Mouse (Mus musculus) liver, embryonic 15.5 days (tissue): ENCODE results near the gene Cdc6. TPM values are rescaled to one million over a fixed set of nuclear protein-coding genes. Genes with fewer than 3 reads are reported as not detected.
"Not testable (repeated sequence)": the region's sequence is repeated elsewhere in the genome, so short reads cannot be mapped to it uniquely, and the experiment has no call there.

Experiments
- ATAC-seq: fragments of 200-750 bp; cut with Nextera tagmentation; 2 replicates; pipeline ENCODE4 v1.8.0; 2017; ENCODE audit warnings: moderate number of reproducible peaks, mild to moderate bottlenecking, moderate library complexity; ENCODE audit not compliant: insufficient read depth
- H3K27ac ChIP-seq: fragments of 300-500 bp; sonication (generic); replicated peaks from 2 replicates; pipeline ENCODE4 v1.5.1; 2015; ENCODE audit warnings: mild to moderate bottlenecking, inconsistent platforms
- H3K27me3 ChIP-seq: fragments of 300-500 bp; sonication (generic); 2 replicates; pipeline ENCODE4 v1.6.1; 2015; ENCODE audit warnings: mild to moderate bottlenecking, inconsistent platforms
- H3K36me3 ChIP-seq: fragments of 300-500 bp; sonication (generic); replicated peaks from 2 replicates; pipeline ENCODE4 v1.6.1; 2015; ENCODE audit warnings: moderate library complexity, mild to moderate bottlenecking, inconsistent platforms
- H3K4me1 ChIP-seq: fragments of 300-500 bp; sonication (generic); replicated peaks from 2 replicates; pipeline ENCODE4 v1.6.1; 2015; ENCODE audit warnings: inconsistent platforms
- H3K4me2 ChIP-seq: fragments of 300-500 bp; sonication (generic); 2 replicates; pipeline ENCODE4 v1.6.1; 2015; ENCODE audit warnings: moderate library complexity, mild to moderate bottlenecking, inconsistent platforms
- H3K4me3 ChIP-seq: fragments of 300-500 bp; sonication (generic); replicated peaks from 2 replicates; pipeline ENCODE4 v1.5.1; 2015; ENCODE audit warnings: mild to moderate bottlenecking, inconsistent platforms
- H3K9ac ChIP-seq: fragments of 300-500 bp; sonication (generic); 2 replicates; pipeline ENCODE4 v1.6.1; 2015; ENCODE audit warnings: moderate library complexity, mild to moderate bottlenecking, inconsistent platforms
- H3K9me3 ChIP-seq: fragments of 300-500 bp; sonication (generic); replicated peaks from 2 replicates; pipeline ENCODE4 v1.6.1; 2016; ENCODE audit warnings: inconsistent platforms
- WGBS: fragments of 180-500 bp; shearing (Covaris S2); methylation state at CpG from one replicate; pipeline ENCODE4 v1.1.7; 2015; ENCODE audit warnings: mixed read lengths; ENCODE audit not compliant: insufficient replicate concordance; 5-methylcytosine and 5-hydroxymethylcytosine counted together
- polyA plus RNA-seq: library from polyadenylated mRNA; unstranded; fragments of >200 nt; fragmentation: Nextera tagmentation; extraction: Ambion mirVana; gene quantifications from 2 replicates; pipeline ENCODE4 v1.2.1, GENCODE M21; 2015

Cdc6 gene
- polyA plus RNA-seq, 1 experiment from 2014 or later, result 58.0 TPM

DNA sequence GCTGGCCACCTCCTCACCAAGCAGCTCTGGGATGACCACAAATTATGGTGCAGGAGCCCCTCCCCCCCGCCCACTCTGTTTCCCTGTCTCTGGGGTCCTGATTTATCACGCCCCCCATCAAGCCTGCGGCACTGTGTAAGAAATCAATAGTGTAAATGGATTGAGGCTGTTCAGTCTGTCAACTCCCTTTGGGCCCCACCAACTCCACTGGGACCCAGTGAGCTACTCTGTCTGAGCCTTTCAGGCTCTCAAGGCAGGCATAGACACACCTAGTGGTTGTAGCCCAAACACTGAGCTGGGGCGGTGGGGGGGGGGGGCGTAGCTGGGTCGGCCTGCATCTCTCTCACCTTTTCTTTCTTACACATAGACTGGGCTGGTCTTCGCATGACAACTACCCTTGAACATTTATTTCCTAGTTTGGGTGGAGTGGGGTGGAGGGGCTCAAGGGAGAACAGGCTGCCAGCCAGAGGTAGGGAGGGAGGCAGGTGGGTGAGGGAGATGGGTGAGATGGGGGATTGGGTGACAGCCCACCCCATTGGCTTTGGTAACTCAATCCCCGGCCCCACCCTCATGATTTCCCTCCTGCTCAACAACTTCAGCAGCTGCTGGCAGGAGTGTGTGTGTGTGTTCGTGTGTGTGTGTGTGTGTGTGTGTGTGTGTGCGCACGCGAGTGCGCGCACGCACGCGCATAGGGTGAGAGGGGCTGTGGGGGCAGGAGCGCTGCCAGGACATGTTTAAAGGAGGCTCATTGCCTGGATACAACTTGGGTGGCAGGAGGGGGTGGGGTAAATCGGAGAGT is 24.9 kb downstream of the Cdc6 start:
- Histone ChIP-seq H3K4me2 (no peak overlapping the region), H3K36me3 (no peaks in the 10 kb centered on the region), H3K9ac (no peak overlapping the region), H3K27me3 (peaks cover 100% of the 10 kb centered on the region), H3K9me3 (no peaks in the 10 kb centered on the region), H3K4me1 (peaks cover 69% of the 10 kb centered on the region), H3K27ac (no peak overlapping the region), H3K4me3 (no peak overlapping the region)
- WGBS, result 33% methylated on average over 19 of the region's 19 CpGs
- no peak for ATAC-seq

- no peaks in the 10 kb centered on the region for H3K36me3 ChIP-seq
- H3K9me3 ChIP-seq, result no peaks in the 10 kb centered on the region
- no peak overlapping the region for H3K9ac ChIP-seq
- H3K27me3 ChIP-seq, result peaks cover 100% of the 10 kb centered on the region
- peaks cover 69% of the 10 kb centered on the region for H3K4me1 ChIP-seq
- no peak overlapping the region for H3K27ac ChIP-seq
- H3K4me2 ChIP-seq, result no peak overlapping the region
- H3K4me3 ChIP-seq, result no peak overlapping the region
- no peak for ATAC-seq
- WGBS, result 39% methylated on average over 9 of the region's 9 CpGs
Measured at GRCm38 (mm10) chr11:98933151-98933550, 25.6 kb downstream of the Cdc6 start.

DNA sequence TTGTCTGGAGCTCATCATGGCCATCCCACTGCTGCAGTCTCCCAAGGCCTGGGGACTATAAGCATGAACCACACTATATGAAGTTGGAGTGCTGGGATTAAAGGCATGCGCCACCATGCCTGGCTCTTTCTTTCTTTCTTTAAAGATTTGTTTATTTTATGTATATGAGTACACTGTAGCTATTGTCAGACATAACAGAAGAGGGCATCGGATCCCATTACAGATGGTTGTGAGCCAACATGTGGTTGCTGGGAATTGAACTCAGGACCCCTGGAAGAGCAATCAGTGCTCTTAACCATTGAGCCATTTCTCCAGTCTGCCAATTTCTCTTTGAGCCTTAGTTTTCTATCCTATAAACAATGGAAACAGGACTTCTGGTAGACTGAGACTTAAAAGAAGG is 26.2 kb downstream of the Cdc6 start:
- not testable (repeated sequence) for H3K36me3 ChIP-seq, H3K9ac ChIP-seq, H3K9me3 ChIP-seq, H3K4me2 ChIP-seq, H3K27ac ChIP-seq, H3K4me3 ChIP-seq, ATAC-seq
- WGBS, result 76% methylated on average over 2 of the region's 2 CpGs
- Histone ChIP-seq H3K27me3 (peaks cover 100% of the 10 kb centered on the region), H3K4me1 (peaks cover 69% of the 10 kb centered on the region)

- peaks cover 100% of the 10 kb centered on the region for H3K27me3 ChIP-seq
- peaks cover 71% of the 10 kb centered on the region for H3K4me1 ChIP-seq
- no peak overlapping the region for H3K4me2 ChIP-seq
- ATAC-seq, result no peak
- H3K4me3 ChIP-seq, result no peak overlapping the region
- 65% methylated on average over 3 of the region's 3 CpGs for WGBS
- H3K9ac ChIP-seq, result no peak overlapping the region
- no peaks in the 10 kb centered on the region for H3K9me3 ChIP-seq
- H3K27ac ChIP-seq, result no peak overlapping the region
- H3K36me3 ChIP-seq, result no peaks in the 10 kb centered on the region
Measured at GRCm38 (mm10) chr11:98934367-98934766, 26.8 kb downstream of the Cdc6 start.

DNA sequence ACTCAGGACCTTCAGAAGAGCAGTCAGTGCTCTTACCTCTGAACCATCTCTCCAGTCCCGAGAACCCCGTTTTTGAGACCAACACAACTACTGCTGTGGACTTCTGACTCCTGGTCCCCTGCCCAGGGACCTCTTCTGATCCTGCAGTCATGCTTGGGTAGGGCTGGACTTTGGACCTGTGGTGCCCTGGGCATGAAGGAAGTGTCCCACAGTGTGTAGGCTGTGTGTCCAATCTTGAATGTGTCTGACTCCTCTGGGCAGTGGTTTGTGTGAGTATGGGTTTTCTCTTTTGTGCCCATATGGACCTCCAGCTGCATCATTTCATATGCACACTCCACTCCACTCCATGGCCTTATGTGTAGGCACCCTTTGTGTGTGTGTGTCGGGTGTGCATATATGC is 27.5 kb downstream of the Cdc6 start:
- Histone ChIP-seq H3K27ac (no peak overlapping the region), H3K4me3 (no peak overlapping the region), H3K9ac (no peak overlapping the region), H3K4me1 (peaks cover 73% of the 10 kb centered on the region), H3K27me3 (peaks cover 100% of the 10 kb centered on the region), H3K4me2 (no peak overlapping the region), H3K36me3 (no peaks in the 10 kb centered on the region), H3K9me3 (no peaks in the 10 kb centered on the region)
- 61% methylated on average over 3 of the region's 3 CpGs for WGBS
- ATAC-seq, result no peak

GRCm38 (mm10) chr11:98936170-98936569 is 28.6 kb downstream of the Cdc6 start:
- WGBS, result 3% methylated on average over 29 of the region's 29 CpGs
- no peak for ATAC-seq
- H3K27ac ChIP-seq, result 0 out of 2 replicates have a peak overlapping the region, but pooled peaks have one; percentile 19

DNA sequence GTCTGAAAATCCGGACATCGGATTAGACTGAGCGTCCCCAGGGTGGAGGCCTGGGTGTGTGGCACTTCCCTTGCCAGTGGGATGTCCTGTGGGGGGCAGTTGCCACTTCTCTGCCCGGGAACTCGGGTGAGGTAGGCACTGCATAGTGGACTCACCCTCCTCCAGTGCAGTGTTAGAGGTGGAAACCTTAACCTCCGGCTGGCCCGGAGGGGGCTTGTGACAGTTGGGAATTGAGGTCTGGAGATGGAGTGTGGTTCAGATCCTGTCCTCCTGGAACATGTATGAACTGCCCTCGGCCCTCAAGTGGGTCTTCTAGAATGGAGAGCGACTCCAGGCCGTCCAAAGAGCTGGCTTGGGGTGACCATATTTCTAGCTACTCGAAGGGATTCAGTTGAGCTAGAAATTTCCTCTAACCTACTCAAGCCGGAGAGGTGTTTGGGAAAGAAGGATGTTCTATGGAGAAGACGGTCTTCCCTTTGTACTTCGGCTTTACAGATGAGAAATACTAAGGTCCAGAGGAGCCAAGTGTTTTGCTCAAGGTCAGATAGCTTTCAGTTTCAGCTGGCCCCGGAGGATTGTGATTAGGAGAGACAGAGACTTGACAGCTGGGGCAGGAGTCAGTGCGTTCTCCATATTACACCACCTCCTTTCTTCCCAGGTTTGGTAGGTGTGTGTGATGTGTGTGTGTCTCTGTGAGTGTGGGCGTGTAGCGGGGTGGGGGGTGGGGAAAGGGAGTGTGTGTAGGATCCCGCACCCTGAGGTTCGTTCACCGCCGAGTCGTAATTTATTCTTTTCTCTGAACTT is 29.2 kb downstream of the Cdc6 start:
- Histone ChIP-seq H3K4me1 (peaks cover 75% of the 10 kb centered on the region), H3K4me2 (peak overlapping the region; percentile 88), H3K27me3 (peaks cover 93% of the 10 kb centered on the region), H3K4me3 (peak overlapping the region; percentile 63), H3K9me3 (no peaks in the 10 kb centered on the region), H3K36me3 (no peaks in the 10 kb centered on the region), H3K9ac (0 out of 2 replicates have a peak overlapping the region, but pooled peaks have one; percentile 57), H3K27ac (peak overlapping the region; percentile 19; the same call in 1 of the 2 replicates)
- peak; percentile 32 for ATAC-seq
- WGBS, result 6% methylated on average over 23 of the region's 23 CpGs

More at GRCm38 (mm10) chr11:98936170-98936569, 28.6 kb downstream of the Cdc6 start:
- Histone ChIP-seq H3K9ac (no peak overlapping the region), H3K4me3 (peak overlapping the region; percentile 63), H3K4me2 (peak overlapping the region; percentile 88), H3K27me3 (peaks cover 99% of the 10 kb centered on the region), H3K9me3 (no peaks in the 10 kb centered on the region), H3K36me3 (no peaks in the 10 kb centered on the region), H3K4me1 (peaks cover 74% of the 10 kb centered on the region)

DNA sequence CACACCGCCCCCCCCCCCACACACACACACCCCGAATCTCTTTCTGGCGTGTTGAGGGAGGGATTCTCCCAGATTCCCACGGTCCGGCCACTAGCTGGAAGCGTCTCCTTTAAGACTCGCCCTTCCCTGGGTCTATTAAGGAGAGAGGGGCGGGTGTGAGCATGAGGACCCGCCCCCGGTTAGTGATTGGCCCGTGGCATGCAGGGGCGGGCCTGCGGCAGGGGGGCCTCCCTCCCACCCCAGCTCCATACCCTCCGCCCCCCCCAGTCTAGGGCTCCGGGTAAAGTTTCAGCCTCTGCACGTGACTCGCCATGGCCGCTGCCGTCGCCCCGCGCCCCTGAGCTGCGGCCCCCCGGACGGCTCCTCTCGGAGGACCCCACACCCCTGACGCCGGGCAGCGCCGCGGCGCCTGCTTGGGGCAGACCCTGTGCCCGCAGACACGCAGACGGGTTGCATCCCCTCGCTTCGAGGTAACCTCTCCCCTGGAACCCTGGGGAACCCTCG is 29.9 kb downstream of the Cdc6 start:
- Histone ChIP-seq H3K36me3 (no peaks in the 10 kb centered on the region), H3K27me3 (peaks cover 86% of the 10 kb centered on the region), H3K27ac (peak overlapping the region; percentile 61), H3K4me2 (peak overlapping the region; percentile 88), H3K9me3 (no peaks in the 10 kb centered on the region), H3K9ac (peak overlapping the region; percentile 57), H3K4me1 (peaks cover 76% of the 10 kb centered on the region), H3K4me3 (peak overlapping the region; percentile 63)
- WGBS, result 1% methylated on average over 37 of the region's 38 CpGs
- peak; percentile 82 for ATAC-seq

GRCm38 (mm10) chr11:98937914-98938694 is 30.5 kb downstream of the Cdc6 start:
- Histone ChIP-seq H3K27ac (peak overlapping the region; percentile 61), H3K4me1 (peaks cover 76% of the 10 kb centered on the region), H3K9me3 (no peaks in the 10 kb centered on the region), H3K9ac (peak overlapping the region; percentile 57), H3K36me3 (no peaks in the 10 kb centered on the region), H3K4me2 (peak overlapping the region; percentile 88), H3K4me3 (peak overlapping the region; percentile 63), H3K27me3 (peaks cover 80% of the 10 kb centered on the region)
- WGBS, result 1% methylated on average over 39 of the region's 39 CpGs
- ATAC-seq, result peak; percentile 13

- no peak overlapping the region for H3K27ac ChIP-seq
- no peak overlapping the region for H3K9ac ChIP-seq
- H3K4me1 ChIP-seq, result peaks cover 78% of the 10 kb centered on the region
- WGBS, result 41% methylated on average over 7 of the region's 7 CpGs
- peaks cover 74% of the 10 kb centered on the region for H3K27me3 ChIP-seq
- no peaks in the 10 kb centered on the region for H3K9me3 ChIP-seq
- peak overlapping the region; percentile 88 for H3K4me2 ChIP-seq
- H3K4me3 ChIP-seq, result peak overlapping the region; percentile 63
- H3K36me3 ChIP-seq, result no peaks in the 10 kb centered on the region
- no peak for ATAC-seq
Measured at GRCm38 (mm10) chr11:98938701-98939083, 31.1 kb downstream of the Cdc6 start.
